8 mouse cellular contexts compared by ENCODE assay signal in the genomic region with DNA sequence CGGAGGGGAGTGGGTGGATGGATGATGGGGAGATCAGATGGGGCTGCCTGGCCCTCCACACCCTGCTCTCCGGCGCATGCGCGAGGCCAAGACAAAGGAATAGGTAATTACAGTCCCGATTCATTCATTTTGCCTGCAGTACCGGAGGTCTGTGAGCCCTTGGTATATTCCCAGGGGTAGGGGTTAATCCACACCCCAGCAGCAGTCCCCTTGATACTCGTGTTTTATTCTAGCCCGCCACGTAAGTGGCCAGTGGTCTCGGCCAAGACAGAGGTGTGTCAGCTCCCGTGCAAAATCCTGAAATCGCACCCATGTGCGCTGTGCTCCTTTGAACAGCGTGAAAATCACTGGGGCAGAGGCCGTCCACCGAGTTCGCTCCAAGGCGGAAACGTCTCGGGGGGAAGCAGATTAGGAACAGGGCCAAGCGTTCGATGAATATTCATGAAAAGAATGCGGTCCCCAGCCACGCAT. TPM values are rescaled to one million over a fixed set of nuclear protein-coding genes. Genes with fewer than 3 reads are reported as not detected.
A peak's percentile ranks its signal among the peaks of the same experiment; 100 is the strongest.
DNase-seq lines count a peak whose midpoint lies in the region; ATAC-seq lines count a peak whose summit lies in the region.

No protein-coding gene starts in this region.

- peak overlapping the region; percentile 89 for H3K4me2 ChIP-seq in heart, embryonic 13.5 days
- peak overlapping the region; percentile 65 for H3K4me2 ChIP-seq in liver, embryonic 15.5 days

- H3K27ac ChIP-seq in heart, embryonic 13.5 days (replicated peaks) = peak overlapping the region; percentile 73
- no peak overlapping the region for H3K27ac ChIP-seq in liver, embryonic 15.5 days (replicated peaks)

- peak overlapping the region; percentile 66 for H3K4me3 ChIP-seq in heart, embryonic 13.5 days
- peak overlapping the region; percentile 50 for H3K4me3 ChIP-seq in liver, embryonic 15.5 days (replicated peaks)

- peaks cover 8% of the 10 kb centered on the region for H3K4me1 ChIP-seq in heart, embryonic 13.5 days
- peaks cover 11% of the 10 kb centered on the region for H3K4me1 ChIP-seq in liver, embryonic 15.5 days (replicated peaks)

- ATAC-seq in heart, embryonic 13.5 days (ENCODE audit: extremely low read depth, insufficient number of reproducible peaks, low FRiP score, low TSS enrichment) = no peak
- ATAC-seq in liver, embryonic 15.5 days (ENCODE audit: insufficient read depth) = no peak
- ATAC-seq in monocyte, adult 5-6 weeks (replicated peaks; ENCODE audit: insufficient number of reproducible peaks, low FRiP score, low TSS enrichment, poor library complexity, severe bottlenecking) = no peak

- H3K9ac ChIP-seq in heart, embryonic 13.5 days = peak overlapping the region; percentile 81
- no peak overlapping the region for H3K9ac ChIP-seq in liver, embryonic 15.5 days

- no peaks in the 10 kb centered on the region for H3K9me3 ChIP-seq in heart, embryonic 13.5 days
- no peaks in the 10 kb centered on the region for H3K9me3 ChIP-seq in liver, embryonic 15.5 days (replicated peaks)

- no peaks in the 10 kb centered on the region for H3K36me3 ChIP-seq in heart, embryonic 13.5 days
- no peaks in the 10 kb centered on the region for H3K36me3 ChIP-seq in liver, embryonic 15.5 days (replicated peaks)

- DNase-seq in 3T3-L1 (ENCODE audit: low read depth, low spot score) = peak; percentile 82
- peak; percentile 43 for DNase-seq in T-cell, adult 2 months (ENCODE audit: low spot score)
- peak; percentile 90 for DNase-seq in embryo, embryonic 11 days
- peak; percentile 9 to 37 for DNase-seq in kidney, postnatal 36 days
- peak; percentile 94 for DNase-seq in retina, postnatal 1 day

- 0 out of 2 replicates have a peak, but pooled peaks cover 4% of the 10 kb centered on the region for H3K27me3 ChIP-seq in heart, embryonic 13.5 days (replicated peaks)
- H3K27me3 ChIP-seq in liver, embryonic 15.5 days = peaks cover 44% of the 10 kb centered on the region

- 0% methylated on average over 25 of the region's 25 CpGs for WGBS in heart, embryonic 13.5 days
- under 1% methylated on average over 25 of the region's 25 CpGs for WGBS in liver, embryonic 15.5 days (ENCODE audit: insufficient replicate concordance)

RNA-seq across cellular contexts. Expression of a gene that starts 1.4 kb away (rescaled TPM):
- 6.2 and 7.2 TPM in 2 replicates for polyA plus RNA-seq in heart, embryonic 13.5 days (2015; fragmentation: Nextera tagmentation; extraction: Ambion mirVana)
- polyA plus RNA-seq in liver, embryonic 15.5 days (2015; fragmentation: Nextera tagmentation; extraction: Ambion mirVana) = 2.0 and 2.3 TPM in 2 replicates
- total RNA-seq in monocyte, adult 5-6 weeks (2017) = 1.6 to 17.8 TPM (median 16.7 TPM) in 3 replicates

Comparison
In these comparisons a context has a peak if more than half of its experiments do, and no peak if none do; other contexts are left out.
1. DNase-seq: peak in every context shown above with its lines; median percentile 94 in retina, postnatal 1 day; 90 in embryo, embryonic 11 days; 82 in 3T3-L1; 43 in T-cell, adult 2 months; 23 in kidney, postnatal 36 days.